Mouse (Mus musculus) heart, adult 2 months (tissue): ENCODE measurements around the gene Zbtb8a.

Source experiments
- CTCF ChIP-seq: fragments of 200-600 bp; IDR thresholded peaks from 2 replicates; pipeline ENCODE4 v1.8.1; 2022; ENCODE audit warnings: antibody characterized with exemption, mild to moderate bottlenecking, moderate library complexity
- EP300 ChIP-seq: fragments of 200-500 bp; IDR thresholded peaks from 2 replicates; pipeline ENCODE4 v1.6.1; 2011; ENCODE audit warnings: low read depth, low read length, control low read depth; ENCODE audit not compliant: insufficient read depth
- POLR2A ChIP-seq: fragments of 200-500 bp; IDR thresholded peaks from 2 replicates; pipeline ENCODE4 v1.6.1; 2011; ENCODE audit warnings: mild to moderate bottlenecking, low read depth, low read length, control low read depth; ENCODE audit not compliant: insufficient read depth

DNA sequence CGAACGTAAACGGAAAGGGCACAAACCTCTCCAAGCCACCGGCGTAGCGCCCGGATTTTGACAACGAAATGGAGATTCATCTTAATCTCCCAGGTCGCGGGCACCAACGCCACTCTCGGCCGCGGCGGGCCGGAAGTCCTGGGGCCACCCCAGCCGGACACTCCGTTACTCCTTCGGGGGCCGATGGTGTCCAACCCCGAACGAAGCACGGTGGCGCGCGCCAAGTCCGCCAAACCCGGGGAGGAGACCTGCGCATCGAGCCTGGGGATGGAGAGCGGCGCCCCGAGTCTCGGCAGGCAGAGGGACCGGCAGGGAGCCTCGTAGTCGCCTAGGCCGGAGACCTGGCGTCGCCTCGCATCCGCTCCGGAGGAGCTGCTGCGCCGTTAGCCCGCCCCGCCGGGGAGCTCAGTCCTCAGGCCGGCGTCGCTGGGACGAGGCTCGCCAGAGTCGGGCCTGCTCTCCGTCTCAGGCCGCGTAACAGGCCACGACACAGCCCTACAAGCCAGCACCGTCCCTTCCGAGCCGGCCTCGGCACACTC is 43.2 kb downstream of the Zbtb8a start:
- peak; percentile 31; the same call in 1 of the 2 replicates for TF ChIP-seq POLR2A
- no peak for TF ChIP-seq EP300
- TF ChIP-seq CTCF = no peak
